Mouse (Mus musculus) small intestine, adult 2 months (tissue): Measurements from ENCODE around the gene Meis2.

ENCODE experiments used
- CTCF ChIP-seq: fragments of 200-500 bp; IDR thresholded peaks from 2 replicates; pipeline ENCODE4 v1.5.1; 2012; ENCODE audit warnings: low read depth, mild to moderate bottlenecking, control low read depth, inconsistent platforms, low read length, moderate library complexity, mixed read lengths; ENCODE audit not compliant: insufficient replicate concordance, insufficient read length; ENCODE audit errors: extremely low read depth
- POLR2A ChIP-seq: fragments of 200-500 bp; IDR thresholded peaks from 2 replicates; pipeline ENCODE4 v1.6.1; 2012; ENCODE audit warnings: low read depth, mild to moderate bottlenecking, control low read depth, inconsistent platforms, low read length, moderate library complexity

DNA sequence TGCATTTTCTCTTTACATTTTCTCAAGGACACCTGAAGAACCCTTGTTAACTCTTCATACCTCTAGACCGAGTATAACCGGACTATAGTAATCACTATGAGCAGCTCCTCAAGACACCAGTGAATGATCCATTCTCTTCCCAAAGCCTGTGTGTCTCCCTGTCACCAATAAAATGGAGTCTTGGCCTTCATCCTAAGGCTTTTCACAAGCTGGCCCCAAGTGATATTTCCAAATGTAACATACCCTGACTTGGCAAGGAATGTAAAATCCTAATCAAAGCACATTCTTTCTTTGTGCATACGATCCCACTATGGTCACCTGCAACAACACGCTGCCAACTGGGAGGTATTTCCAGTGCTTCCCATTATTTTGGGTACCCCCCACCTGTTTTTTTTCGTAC is 125.8 kb downstream of the Meis2 start:
- no peak for TF ChIP-seq CTCF
- TF ChIP-seq POLR2A = no peak
